Mouse (Mus musculus): Measurements from ENCODE around the gene Trub2.

Trub2 gene

DNA sequence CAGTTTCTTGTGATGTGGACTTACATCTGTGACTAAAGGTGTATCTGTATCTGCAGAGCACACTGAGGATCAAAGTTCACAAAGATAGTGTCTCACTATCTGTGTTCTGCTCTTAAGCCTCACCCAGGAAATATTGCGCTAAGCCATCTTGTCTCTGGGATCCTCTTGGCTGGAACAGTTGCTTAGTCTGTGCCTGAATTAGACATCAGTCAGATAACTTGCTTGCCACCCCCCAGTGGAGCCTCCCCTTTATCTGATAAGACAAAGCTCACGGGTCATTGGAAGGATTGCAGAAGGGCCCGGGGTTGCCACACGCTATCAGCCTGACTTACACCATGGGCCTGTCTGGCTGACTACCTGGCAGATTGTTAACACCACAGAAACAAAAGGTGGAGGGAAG lies 15.0 kb downstream of the Trub2 start:
- DNase-seq = no peak

DNA sequence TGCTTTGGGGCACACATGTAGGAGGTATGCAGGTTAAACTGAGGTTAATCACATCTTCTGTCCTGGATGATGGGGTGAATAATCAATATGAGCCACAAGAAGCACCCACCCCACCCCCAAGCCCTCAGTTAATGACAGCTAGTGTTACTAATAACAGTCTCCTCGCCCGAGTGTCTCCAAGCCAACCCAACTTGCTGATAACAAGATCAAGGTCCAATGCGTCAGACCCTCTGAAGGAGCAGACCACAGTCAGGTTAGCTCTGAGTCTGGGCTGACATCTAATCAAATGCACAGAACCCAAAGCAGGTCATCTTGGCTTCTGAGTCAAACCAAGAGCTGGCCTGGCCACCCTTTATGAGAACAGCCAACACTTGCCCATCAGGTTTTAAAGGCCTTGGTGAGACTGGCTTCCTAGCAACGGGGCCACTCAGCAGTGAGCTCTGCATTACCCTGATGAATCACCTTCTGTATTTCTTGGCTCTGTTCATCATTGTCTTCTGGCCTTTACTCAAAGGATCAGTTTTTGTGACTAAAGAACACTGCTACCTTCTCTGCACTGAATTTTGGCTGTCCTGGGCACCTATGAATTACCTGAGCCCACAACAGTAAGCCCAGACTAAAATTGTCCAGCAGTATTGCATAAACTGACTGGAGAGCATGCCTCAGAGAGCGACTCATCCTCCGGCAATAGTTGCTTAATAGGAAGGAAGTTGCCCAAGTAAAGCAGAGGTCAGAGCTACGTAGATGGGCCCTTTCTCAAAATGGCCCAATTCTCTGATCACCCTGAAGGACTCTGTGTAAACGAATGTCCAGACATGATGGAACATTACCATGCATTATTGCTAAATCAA lies 16.5 kb downstream of the Trub2 start:
- no peak for DNase-seq

DNA sequence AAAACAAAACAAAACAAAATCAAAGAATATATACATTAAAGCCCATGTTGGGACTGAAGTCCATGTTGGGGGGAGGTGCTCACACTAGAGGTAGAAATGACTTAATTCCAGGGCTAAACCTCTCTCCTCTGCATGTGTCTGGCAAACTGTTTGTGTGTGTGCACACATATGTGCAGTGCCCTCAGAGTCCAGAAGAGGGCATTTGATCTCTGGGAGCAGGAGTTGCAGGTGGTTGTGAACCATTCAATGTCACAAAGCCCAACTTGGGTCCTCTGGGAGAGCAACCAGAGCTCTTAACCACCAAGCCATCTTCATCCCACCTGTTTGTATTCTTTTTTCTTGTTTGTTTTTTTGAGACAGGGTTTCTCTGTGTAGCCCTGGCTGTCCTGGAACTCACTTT lies 18.1 kb downstream of the Trub2 start:
- DNase-seq = no peak

DNA sequence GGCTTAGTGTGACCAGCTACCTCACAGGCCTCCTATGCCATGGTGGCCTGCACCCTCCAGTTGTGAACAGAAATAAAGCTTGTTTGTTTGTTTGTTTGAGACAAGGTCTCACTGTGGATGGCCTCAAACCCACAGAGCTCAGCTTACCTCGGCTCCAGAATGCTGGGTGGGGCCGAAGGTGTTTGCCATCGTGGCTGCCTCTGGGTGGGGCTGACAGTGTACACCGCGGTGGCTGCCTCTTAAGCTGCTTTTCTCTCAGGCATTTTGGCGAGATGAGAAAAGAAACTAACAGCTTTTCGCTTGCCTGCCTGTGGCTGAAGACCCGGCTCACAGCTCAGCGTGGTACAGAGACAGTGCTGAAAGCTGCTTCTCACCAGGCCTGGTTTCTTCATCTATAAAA lies 19.4 kb downstream of the Trub2 start:
- no peak for DNase-seq

DNA sequence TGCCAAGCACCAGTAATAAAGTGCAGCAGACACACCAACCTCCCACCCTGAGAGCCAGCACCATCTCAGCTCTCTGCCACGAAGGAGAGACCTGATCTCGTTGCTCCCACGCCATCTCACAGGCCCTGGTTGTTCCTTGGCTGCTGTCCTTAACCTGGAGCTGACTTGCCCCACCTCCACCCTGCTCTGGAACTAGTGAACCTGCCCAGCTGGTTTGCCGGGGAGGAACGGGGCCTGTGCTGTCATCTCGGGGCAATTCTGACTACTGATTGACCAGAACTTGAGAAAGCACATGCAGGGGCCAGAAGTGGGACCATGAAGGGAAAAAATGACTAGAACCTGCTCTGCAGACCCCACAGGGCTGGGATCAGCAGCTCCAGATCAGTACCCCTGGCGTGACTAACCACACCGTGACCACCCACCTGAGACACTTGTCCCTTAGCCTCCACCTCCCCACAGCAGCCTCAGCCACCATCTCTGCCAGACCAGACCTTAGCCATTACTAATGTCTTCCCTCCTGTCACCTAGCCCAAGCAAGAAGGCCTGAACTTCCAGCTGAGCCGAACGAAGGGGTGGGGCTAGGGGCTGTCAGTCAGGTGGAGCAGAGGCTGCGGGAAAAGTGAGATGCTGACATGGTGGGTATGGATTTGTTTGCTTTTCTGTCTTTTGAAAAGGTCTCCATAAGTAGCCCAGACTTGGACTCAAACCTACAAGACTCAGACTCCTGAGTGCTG lies 20.2 kb downstream of the Trub2 start:
- peak; percentile 52 to 66 for DNase-seq

DNA sequence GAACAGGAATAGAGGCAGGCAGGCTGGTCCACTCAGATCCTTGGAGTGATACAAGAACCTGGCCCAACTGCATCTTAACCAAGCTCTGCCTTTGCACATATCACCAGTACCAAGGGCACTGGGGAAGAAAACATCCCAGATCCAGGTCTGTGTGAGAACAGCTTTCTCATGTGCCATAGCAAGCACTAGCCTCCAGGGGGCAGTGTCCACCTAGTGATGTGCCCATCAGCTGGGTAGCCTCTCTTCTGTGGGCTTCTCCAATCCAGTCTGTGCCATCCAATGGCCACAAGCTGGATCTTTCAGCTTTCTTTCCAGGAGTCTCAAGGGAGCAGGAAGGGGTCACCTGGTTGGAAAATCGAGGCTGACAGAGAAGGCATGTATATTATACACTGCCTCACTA lies 23.5 kb downstream of the Trub2 start:
- peak; percentile 61 for DNase-seq

DNA sequence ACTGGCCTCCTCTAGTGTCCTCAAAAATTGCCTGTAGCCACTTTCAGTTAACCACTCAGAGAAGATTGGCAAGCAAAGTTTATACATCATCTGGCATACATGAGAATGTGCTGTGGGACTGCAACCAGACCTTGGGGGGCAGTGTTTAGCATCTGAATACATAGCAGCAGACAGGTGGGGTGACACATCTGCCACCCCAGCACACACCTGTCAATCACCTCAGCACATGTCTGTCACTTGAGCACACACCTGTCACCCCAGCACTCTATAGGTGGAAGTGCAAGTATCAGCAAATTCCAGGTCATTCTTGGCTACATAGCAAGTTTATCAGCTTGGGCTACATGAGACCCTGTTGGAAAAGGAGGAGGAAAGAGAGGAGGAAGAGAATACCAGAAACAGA lies 32.6 kb downstream of the Trub2 start:
- DNase-seq = no peak

DNA sequence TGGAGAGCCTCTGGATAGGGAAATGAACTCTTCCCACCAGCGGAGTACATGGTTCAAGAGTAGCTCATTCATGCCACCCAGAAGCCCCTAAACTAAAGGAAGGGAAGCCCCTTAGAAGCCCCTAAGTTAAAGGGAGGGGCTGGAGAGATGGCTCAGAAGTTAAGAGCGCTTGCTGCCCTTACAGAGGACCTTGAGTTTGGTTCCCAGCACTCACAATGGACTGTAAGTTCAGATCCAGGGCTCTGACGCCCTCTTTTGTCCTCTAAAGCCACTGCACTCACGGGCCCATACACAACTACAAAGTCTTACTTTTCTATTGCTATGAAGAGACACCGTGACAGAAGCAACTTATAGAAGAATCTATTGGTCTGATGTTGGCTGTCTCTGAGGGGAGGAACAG lies 35.9 kb downstream of the Trub2 start:
- DNase-seq = no peak

DNA sequence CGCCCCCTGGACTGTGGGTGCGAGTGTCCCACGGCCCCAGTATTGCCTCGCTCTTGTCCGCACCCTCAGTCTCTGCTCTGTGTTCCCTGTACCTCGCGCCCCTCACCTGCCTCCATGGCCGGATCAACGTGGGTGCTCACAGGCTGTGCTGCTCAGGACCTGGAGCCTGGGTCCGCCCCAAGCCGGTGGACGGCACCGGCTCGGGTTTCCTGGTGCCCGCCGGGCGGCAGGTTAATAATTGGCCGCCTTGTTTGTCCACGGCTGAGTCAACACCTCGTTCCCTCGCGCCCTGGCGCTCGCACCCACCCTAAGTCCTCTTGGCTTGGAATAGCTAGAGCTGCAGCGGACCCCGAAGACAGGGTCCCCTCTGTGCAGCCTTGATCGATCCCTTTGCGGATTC lies 36.8 kb downstream of the Trub2 start, which contains the start of gene Gm13420:
Gene Gm13420, minus strand, starts transcription at position 189 of the 400 bp plus-strand sequence.
- peak; percentile 40 to 62 for DNase-seq

DNA sequence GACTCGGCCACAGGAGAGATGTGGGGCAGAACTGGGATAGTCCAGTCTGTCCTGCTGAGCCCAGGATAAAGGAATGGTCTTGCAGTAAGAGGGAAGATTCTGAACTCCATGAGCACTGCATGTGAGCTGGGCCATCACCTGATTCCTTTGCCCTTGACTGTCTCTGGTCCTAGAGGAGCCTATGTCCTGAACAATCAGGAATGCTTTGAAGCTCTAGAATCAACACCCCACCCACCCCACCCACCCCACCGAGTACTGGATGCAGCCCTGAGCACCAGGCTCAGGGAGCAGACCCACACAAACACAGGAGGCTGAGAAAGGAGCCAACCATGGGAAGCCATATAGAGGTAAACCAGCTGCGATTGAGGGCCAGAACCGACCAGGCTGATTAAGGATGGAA lies 39.8 kb downstream of the Trub2 start:
- DNase-seq = no peak

DNA sequence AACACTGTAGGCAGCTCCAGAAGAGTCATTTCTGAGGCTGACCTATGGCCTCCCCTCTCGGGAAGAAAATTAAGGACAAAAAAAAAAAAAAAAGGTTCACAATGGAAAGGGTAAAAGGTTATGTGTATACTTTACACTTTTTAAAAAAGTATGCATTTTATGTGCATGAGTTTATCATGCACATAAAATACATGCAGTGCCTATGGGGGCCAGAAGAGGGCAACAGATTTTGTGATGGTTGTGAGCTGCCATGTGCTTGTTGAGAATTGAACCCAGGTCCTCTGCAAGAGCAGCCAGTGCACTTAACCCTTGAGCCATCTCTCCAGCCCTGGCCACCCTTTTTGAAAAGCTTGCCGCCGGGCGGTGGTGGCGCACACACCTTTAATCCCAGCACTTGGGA lies 40.5 kb downstream of the Trub2 start:
- DNase-seq = no peak

DNA sequence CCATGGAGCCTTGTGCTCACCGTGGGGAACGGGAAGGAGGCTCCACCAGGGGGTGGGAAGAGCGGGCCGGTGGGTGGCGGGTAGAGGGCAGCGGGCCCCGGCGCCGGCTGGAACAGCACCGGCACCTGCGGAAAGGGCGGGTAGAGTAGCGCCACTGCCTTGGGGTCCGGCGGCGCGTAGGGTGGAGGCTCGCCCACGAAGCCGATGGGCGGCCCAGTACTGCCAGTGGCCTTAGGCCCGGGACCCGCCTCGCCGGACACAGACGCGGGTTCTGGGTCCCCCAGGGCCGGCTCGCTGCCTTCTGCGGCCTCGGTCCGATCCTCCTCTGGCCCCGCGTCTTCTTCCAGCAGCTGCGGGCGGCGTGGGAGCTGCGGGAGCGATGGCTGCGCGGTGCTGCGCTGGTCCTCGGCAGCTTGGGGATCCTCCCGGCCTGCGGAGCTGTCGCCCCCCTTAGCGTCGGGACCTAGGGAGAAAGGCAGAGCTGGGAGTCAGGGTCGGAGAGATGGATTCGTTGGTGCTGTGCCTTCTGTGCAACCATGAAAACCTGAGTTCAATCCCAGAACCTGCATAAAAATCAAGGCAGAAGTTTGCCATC lies 41.0 kb downstream of the Trub2 start:
- DNase-seq = no peak

DNA sequence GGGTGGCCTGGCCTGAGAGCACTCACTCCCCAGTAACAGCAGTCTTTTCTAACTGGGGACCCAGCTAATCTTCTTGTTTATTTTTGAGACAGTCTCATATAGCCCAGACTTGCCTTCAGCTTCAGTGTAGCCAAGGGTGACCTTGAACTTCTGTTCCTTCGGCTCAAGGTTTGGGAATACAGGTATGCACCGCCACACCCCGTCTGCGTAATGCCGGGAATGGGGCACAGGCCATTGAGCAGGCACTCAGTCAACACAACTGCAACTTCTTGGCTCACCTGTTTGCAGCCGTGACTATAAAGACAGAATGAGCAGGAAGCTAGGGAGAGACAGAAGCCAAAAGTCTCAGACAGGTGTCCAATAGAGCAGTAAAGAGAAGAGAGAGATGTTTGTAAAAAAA lies 44.0 kb downstream of the Trub2 start:
- no peak for DNase-seq

DNA sequence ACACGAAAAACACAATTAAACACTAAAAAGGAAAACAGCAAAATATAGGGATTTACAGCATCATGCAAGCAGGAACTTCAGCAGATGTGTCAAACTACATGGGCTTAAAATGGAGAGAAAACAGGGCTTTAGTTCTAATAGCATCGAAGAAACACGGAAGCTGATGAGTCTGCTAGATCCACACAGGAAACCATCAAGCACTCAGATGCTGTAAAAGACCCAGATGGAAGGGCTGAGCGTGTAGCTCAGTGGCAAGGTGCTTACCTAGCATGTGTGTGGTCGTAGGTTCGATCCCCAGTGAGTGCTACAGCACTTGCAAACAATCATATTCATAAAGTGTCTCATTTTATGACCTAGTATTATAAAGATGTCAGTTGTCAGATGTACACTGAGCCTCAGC lies 47.1 kb downstream of the Trub2 start:
- DNase-seq = no peak

DNA sequence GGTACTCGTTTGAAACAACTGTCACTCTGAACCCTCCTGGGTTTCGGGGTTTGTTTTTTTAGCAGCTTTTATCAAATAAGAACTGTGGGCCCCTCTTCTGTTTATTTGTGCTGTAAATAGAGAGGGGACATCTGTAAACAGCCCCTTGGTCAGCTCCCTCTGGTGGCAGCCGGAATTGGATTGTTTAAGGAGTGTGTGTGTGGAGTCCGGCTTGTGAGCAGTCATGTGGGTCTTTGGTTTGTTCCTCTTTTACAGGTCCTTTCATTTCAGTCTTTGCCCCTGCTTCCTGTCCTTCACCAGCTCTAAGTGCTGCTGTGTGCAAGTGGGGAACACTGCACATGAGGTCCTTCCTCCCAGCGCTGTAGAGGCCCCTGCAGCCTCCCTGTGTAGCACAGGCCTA lies 48.9 kb downstream of the Trub2 start:
- DNase-seq = no peak

DNA sequence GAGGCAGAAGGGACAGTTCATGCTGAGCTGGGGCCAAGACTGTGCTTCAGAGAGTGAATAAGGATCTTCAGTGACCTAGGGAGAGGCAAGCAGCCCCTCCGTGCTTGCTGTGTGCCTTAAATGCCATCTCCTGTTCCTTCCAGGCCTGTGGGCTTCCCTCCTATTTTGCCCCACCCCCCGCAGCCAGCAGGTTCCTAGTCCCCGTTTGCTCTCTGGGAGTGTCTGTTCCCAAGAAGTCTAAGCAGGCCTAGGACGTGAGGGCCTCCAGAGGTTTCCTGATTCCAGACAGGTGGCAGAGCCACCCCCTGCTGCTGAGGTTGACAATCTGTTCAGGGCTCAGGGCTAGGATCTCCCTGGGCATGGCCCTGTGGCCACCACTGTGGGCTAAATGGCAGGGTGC lies 49.5 kb downstream of the Trub2 start:
- DNase-seq = no peak

DNA sequence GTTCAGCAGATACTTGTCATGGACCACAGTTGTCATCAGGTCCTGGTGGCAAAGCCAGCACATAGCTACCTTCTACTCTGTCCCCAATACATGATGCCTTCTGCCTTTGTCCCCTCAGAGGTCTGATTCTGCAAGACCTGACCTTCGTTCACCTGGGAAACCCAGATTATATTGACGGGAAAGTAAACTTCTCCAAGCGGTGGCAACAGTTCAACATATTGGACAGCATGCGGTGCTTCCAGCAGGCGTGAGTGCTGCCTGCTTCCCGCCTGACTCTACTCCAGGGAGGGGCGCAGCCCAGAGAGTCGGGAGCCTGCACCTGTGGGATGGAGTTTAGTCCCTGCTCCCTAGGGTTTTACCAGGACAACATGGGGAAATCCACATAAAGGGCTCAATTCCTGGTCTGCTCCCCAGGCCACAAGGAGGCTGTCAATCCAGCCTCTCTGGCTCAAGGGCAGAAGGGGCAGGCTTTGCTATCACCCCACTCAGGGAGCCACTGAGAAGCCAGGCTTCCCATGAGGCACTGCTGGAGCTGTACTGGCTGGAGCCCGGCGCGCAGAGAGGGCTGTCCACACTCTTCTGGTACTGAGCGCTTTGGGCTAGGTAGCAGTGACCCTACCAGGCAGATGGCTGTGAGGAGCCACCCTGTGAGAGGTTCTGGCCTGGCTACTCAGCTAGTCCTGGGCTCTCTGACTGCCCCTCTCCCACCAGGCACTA lies 50.9 kb downstream of the Trub2 start:
- DNase-seq = no peak

DNA sequence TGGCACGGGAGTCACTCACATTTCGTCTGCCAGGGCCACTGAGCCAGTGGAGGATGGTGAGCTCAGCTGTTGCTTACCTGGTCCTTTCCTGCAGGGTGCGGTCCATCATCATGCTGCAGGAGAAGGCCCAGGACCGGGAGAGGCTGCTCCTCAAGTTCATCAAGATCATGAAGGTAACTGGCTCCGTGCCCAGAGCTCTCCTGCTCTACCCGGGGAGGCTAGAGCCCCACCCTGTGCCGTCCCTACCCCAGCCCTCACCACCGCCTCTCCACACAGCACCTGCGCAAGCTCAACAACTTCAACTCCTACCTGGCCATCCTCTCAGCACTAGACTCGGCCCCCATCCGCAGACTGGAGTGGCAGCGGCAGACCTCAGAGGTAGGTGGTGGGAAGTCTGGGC lies 52.6 kb downstream of the Trub2 start:
- DNase-seq = peak; percentile 25 to 60

DNA sequence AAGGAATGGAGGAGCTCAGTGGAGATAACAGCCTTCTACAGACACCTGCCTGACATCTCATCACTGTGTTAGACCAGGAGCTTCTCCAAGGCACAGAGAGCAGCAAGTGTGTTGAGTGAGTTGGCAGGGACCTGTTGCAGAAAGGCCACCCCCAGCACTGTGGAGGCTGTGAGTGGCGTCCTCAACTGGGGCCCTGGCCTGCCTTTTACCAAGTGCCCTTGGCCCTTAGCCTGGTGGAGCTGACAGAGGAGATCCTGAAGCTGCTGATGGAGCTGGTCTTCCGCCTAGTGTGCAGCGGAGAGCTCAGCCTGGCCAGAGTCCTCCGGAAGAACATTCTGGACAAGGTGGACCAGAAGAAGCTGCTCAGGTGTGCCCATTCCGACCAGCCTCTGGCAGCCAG lies 55.0 kb downstream of the Trub2 start:
- DNase-seq = no peak

DNA sequence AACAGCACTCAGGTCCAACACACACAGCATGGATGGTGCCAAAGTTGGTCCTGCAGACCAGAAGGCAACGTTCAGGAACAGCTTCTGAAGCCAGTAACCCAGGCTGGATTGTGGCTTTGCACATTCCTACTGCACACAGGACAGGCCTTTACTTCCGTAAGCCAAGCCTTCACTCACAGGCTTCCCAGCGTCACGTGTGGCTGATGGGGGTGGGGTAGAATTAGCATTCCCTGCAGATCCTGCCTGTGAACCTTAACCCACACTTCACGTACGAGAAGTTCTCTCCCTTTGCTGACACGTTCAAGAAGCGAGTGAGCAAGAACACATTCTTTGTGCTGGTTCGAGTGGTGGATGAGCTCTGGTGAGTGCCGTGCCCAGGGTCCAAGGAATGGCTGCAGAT lies 55.7 kb downstream of the Trub2 start:
- DNase-seq = no peak

DNA sequence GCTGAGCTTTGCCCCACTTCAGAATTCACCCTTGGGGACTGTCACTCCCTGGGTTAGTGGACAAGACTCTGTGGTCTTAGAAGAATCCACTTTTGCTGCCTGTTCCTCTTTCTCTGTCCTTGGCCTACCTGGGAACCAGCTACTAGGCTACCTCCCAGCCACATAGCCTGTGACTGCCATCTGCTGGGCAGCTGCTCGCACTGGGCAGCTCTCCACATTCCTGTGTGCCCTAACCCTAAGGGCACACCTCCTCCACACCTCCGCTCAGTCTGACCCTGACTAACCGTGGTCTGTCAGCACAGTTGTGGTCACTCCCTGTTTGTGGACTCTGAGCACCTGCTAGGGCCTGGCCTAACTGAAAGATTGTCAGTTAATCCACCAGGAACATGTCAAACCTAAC lies 56.8 kb downstream of the Trub2 start:
- peak; percentile 64 to 71 for DNase-seq

DNA sequence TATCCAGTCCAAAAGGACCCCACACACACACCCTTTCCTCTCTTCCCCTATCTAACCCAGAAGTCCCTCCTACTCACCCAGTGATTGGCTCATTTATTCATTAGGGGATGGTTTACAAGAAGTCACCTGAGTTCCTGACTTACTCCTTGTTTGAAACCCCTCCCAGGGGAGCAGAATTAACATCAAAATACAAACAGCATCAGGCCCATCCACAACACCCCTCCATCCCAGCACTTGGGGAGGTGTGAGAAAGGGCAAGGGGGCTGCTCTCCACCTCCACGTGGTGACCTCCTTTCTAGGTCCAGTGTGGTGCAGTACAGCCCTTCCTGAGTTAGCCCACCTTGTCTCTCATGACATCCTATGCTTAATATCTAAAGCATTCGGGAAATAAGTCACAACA lies 58.8 kb downstream of the Trub2 start:
- no peak for DNase-seq

DNA sequence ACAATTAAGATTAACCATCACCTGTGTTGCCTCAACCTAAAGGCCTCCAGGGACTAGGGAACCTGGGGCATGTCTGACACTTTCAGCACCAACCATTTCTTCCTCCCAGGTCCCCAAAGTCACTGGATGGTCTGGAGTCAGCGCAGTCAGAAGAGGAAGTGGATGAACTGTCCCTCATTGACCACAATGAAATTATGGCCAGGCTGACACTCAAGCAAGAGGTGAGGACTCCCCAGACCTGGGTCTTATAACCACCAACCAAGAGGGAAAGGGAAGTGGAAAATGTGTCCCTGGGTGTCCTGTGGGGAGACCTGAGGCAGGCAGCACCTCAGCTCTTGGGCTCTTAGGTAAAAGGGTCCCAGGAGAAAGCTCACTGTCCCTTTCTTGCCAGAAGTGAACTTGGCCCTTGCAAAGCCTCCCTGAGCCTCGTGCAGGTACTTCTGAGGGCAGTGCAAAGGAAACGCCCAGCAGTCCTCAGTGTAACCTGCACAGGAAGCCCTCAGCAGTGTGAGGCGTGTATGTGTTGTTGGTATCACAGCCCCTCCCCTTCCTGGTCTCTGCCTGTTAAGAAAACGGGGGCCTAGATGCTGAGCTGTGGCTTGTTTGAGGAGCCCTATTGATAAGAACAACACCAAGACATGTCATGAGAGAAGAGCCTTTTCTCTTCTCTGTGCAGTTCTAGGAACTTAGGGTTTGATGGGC lies 63.5 kb downstream of the Trub2 start:
- no peak for DNase-seq
